Mouse (Mus musculus) lung, postnatal 0 days (tissue): ENCODE data around the gene Zfp78.

Experiments used
- CTCF ChIP-seq: IDR thresholded peaks from 2 replicates; pipeline ENCODE4 v1.5.1; 2016; ENCODE audit warnings: antibody characterized with exemption, mild to moderate bottlenecking
- EP300 ChIP-seq: IDR thresholded peaks from 2 replicates; pipeline ENCODE4 v1.6.1; 2016; ENCODE audit warnings: antibody characterized with exemption, mild to moderate bottlenecking, control low read depth

DNA sequence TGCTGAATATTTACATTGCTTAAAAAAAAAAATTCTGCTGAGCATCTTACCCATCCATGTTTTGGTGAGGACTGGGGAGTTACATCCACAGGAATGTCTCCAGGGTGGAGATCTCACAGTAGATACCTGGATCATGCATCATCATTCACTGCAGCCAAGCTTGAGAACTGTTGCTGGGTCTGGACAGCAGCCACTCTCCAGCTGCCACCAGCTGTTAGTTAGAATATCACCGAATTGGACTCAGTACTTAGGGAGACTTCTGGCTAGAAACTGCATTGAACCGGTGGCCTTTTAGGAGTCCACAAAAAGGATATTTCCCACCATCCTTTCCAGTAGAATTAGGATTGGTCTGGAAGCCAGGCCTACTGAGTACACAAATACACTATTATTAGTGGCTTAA, 5.0 kb upstream of the Zfp78 start:
- TF ChIP-seq CTCF (no peak), EP300 (no peak)
